Comparison of ENCODE assay signal across 8 mouse cellular contexts in genomic region chr14:120336380-120336779, GRCm38 (mm10).
DNase-seq lines count a peak whose midpoint lies in the region; ATAC-seq lines count a peak whose summit lies in the region.
"Had no signal": no experiment of that assay in that cellular context is flagged by ENCODE, and none has a peak within 500 bp of the region (broad histone marks: within the 10 kb centered on the region; RNA-seq: fewer than 3 reads in every experiment).

No protein-coding gene starts in this region.

- H3K36me3 ChIP-seq in embryonic facial prominence, embryonic 15.5 days, result no peaks in the 10 kb centered on the region

- H3K9ac ChIP-seq in embryonic facial prominence, embryonic 15.5 days, result no peak overlapping the region

- peak; percentile 57 for DNase-seq in urinary bladder, postnatal 14 days (ENCODE audit: low spot score)
- no peak for DNase-seq in urinary bladder, adult 2 months (ENCODE audit: low spot score)
- peak; percentile 71 for DNase-seq in heart, postnatal 4 days
- peak; percentile 51 for DNase-seq in lung, postnatal 14 days
- DNase-seq in right cerebral cortex, postnatal 4 days, result no peak
- no peak for DNase-seq in left cerebral cortex, postnatal 14 days (ENCODE audit: low spot score in 2 of 2)

- no peaks in the 10 kb centered on the region for H3K27me3 ChIP-seq in embryonic facial prominence, embryonic 15.5 days

- ATAC-seq in embryonic facial prominence, embryonic 15.5 days (ENCODE audit: insufficient number of reproducible peaks, low FRiP score, low TSS enrichment, low read depth), result no peak

- WGBS in embryonic facial prominence, embryonic 15.5 days, result 45% methylated on average over 7 of the region's 7 CpGs

- H3K27ac ChIP-seq in embryonic facial prominence, embryonic 15.5 days (replicated peaks), result peak overlapping the region; percentile 0; the same call in 1 of the 2 replicates
- H3K27ac ChIP-seq: macrophage had no signal

- peaks cover 65% of the 10 kb centered on the region for H3K4me1 ChIP-seq in embryonic facial prominence, embryonic 15.5 days

- H3K4me3 ChIP-seq in embryonic facial prominence, embryonic 15.5 days (replicated peaks), result no peak overlapping the region

- no peak overlapping the region for H3K4me2 ChIP-seq in embryonic facial prominence, embryonic 15.5 days (replicated peaks)

- intact Hi-C loops in left cerebral cortex, postnatal 14 days (cut with DNase I), result no loop called here

- H3K9me3 ChIP-seq in embryonic facial prominence, embryonic 15.5 days (replicated peaks), result no peaks in the 10 kb centered on the region

Comparison
In these comparisons a context has a peak if more than half of its experiments do, and no peak if none do; other contexts are left out.
1. DNase-seq: peak in urinary bladder, postnatal 14 days (single experiment), heart, postnatal 4 days (single experiment) and lung, postnatal 14 days (single experiment); none in urinary bladder, adult 2 months (single experiment), right cerebral cortex, postnatal 4 days (single experiment) and left cerebral cortex, postnatal 14 days (0 of 2).